ENCODE assay signal across 18 mouse cellular contexts in the genomic region with DNA sequence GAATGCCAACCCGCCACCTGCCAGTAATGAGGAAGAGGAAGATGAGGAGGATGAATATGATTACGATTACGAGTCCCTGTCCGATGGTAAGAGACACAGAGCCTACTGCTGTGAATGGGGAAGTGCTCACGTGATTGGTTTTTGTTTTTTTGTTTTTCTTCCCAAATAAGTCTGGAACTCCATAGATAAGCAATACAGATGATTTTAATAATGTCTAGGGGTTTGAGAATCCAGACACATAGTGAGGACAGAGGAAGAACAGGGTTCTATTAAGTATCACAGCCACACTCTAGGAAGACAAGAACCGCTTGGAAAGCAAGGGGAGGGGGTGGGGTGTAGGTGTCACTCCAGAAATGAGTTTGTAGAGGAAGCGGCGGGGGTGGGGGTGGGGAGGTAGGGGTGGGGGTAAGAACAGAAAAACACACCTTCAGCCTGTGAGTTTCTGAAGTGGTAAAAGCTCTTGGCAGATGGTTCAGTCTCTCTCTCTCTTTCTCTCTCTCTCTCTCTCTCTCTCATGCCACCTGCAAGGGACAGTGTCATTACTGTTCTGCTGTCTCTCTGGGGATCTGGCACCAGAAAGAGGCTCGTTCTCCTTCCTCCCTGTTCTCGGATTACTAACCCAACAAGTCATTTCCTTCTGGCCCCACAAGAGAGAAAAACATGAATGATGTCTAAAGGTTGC.
DNase-seq lines count a peak whose midpoint lies in the region; ATAC-seq and TF ChIP-seq lines count a peak whose summit lies in the region.
"Had no signal": no experiment of that assay in that cellular context is flagged by ENCODE, and none has a peak within 500 bp of the region (broad histone marks: within the 10 kb centered on the region; RNA-seq: fewer than 3 reads in every experiment).

No protein-coding gene starts in this region.

- WGBS in kidney, embryonic 15.5 days = 54% methylated on average over 10 of the region's 10 CpGs
- WGBS in limb, embryonic 10.5 days = 68% methylated on average over 10 of the region's 10 CpGs
- 41% methylated on average over 10 of the region's 10 CpGs for WGBS in liver, embryonic 12.5 days (ENCODE audit: insufficient replicate concordance)

- no peak for TF ChIP-seq POLR2A in CH12.LX (IDR thresholded peaks at IDR 0.05; ENCODE audit: low read depth, low read length)

- H3K36me3 ChIP-seq in kidney, embryonic 15.5 days = no peaks in the 10 kb centered on the region
- peaks cover 0 to 3% of the 10 kb centered on the region in 2 experiments for H3K36me3 ChIP-seq in CH12.LX (replicated peaks in 1 of 2; ENCODE audit: control insufficient read depth in 1 of 2, insufficient read depth in 1 of 2, low read length in 1 of 2)
- no peaks in the 10 kb centered on the region for H3K36me3 ChIP-seq in limb, embryonic 10.5 days
- H3K36me3 ChIP-seq in liver, embryonic 12.5 days = no peaks in the 10 kb centered on the region
- H3K36me3 ChIP-seq: forebrain, embryonic 10.5 days; G1E; hindbrain, embryonic 13.5 days; neural tube, embryonic 13.5 days had no signal

- no peak overlapping the region for H3K27ac ChIP-seq in kidney, embryonic 15.5 days
- H3K27ac ChIP-seq in CH12.LX (ENCODE audit: insufficient read depth, low read depth) = peak overlapping the region; percentile 29
- peak overlapping the region; percentile 58; the same call in 1 of the 2 replicates for H3K27ac ChIP-seq in limb, embryonic 10.5 days
- no peak overlapping the region for H3K27ac ChIP-seq in liver, embryonic 12.5 days
- H3K27ac ChIP-seq: forebrain, embryonic 10.5 days; hindbrain, embryonic 13.5 days; neural tube, embryonic 13.5 days had no signal

- DNase-seq in kidney, adult 9 months = no peak
- DNase-seq in CH12.LX (ENCODE audit: extremely low read depth) = peak; percentile 73
- DNase-seq in embryo, embryonic 11 days = peak; percentile 17
- DNase-seq in limb, embryonic 10.5 days (ENCODE audit: low spot score) = no peak
- no peak for DNase-seq in left cerebral cortex, postnatal 25 days (ENCODE audit: low spot score in 2 of 2)
- DNase-seq in cerebellum, adult 9-10 months = no peak
- DNase-seq: adrenal gland, postnatal 36 days; cerebellum, adult 18-20 months; kidney, adult 18-20 months; lung, adult 18-20 months; midbrain, embryonic 14.5 days had no signal

- in situ Hi-C loops in CH12.LX (cut with MboI; ENCODE audit: low pct_ligation_motif_present, low pct_unique_long_range_greater_than_20kb, low sequenced_read_pairs) = no loop called here

- intact Hi-C loops in left cerebral cortex, postnatal 25 days (cut with DNase I) = no loop called here

- dilution Hi-C loops in CH12.LX (cut with MboI; ENCODE audit: extremely low pct_ligation_motif_present, extremely low pct_unique_long_range_greater_than_20kb, low sequenced_read_pairs) = no loop called here

- H3K79me2 ChIP-seq in CH12.LX (replicated peaks; ENCODE audit: control insufficient read depth, extremely low read depth, insufficient read depth, poor library complexity, severe bottlenecking) = no peaks in the 10 kb centered on the region

- no peak for TF ChIP-seq CTCF in CH12.LX (conservative IDR thresholded peaks at IDR 0.05 in 1 of 2, IDR thresholded peaks at IDR 0.05 in 1 of 2; ENCODE audit: low read depth in 2 of 2, low read length in 2 of 2)

- no peak overlapping the region for H3K4me2 ChIP-seq in kidney, embryonic 15.5 days
- peak overlapping the region; percentile 96 for H3K4me2 ChIP-seq in CH12.LX (ENCODE audit: insufficient read depth, low read depth, poor library complexity, severe bottlenecking)
- H3K4me2 ChIP-seq in liver, embryonic 12.5 days = no peak overlapping the region
- H3K4me2 ChIP-seq: hindbrain, embryonic 13.5 days; neural tube, embryonic 13.5 days had no signal

- H3K27me3 ChIP-seq in kidney, embryonic 15.5 days = no peaks in the 10 kb centered on the region
- H3K27me3 ChIP-seq in CH12.LX (replicated peaks) = no peaks in the 10 kb centered on the region
- no peaks in the 10 kb centered on the region for H3K27me3 ChIP-seq in limb, embryonic 10.5 days (ENCODE audit: low read depth, poor library complexity, severe bottlenecking)
- H3K27me3 ChIP-seq in liver, embryonic 12.5 days (replicated peaks) = no peaks in the 10 kb centered on the region
- H3K27me3 ChIP-seq: hindbrain, embryonic 13.5 days; neural tube, embryonic 13.5 days had no signal

- 0 out of 2 replicates have a peak, but pooled peaks have one; percentile 33 for ATAC-seq in kidney, embryonic 15.5 days (replicated peaks; ENCODE audit: low FRiP score)
- no peak for ATAC-seq in liver, embryonic 12.5 days

- peak; percentile 77 for TF ChIP-seq EP300 in CH12.LX (IDR thresholded peaks at IDR 0.05; ENCODE audit: low read length)

- H3K4me1 ChIP-seq in kidney, embryonic 15.5 days = 0 out of 2 replicates have a peak, but pooled peaks cover 8% of the 10 kb centered on the region
- peaks cover 18 to 32% of the 10 kb centered on the region in 2 experiments for H3K4me1 ChIP-seq in CH12.LX (ENCODE audit: control insufficient read depth in 1 of 2, insufficient read depth in 2 of 2)
- H3K4me1 ChIP-seq in limb, embryonic 10.5 days = peaks cover 34% of the 10 kb centered on the region
- no peaks in the 10 kb centered on the region for H3K4me1 ChIP-seq in liver, embryonic 12.5 days
- H3K4me1 ChIP-seq: hindbrain, embryonic 13.5 days; megakaryocyte, embryonic 14.5 days; neural tube, embryonic 13.5 days had no signal

- H3K4me3 ChIP-seq in kidney, embryonic 15.5 days (replicated peaks) = no peak overlapping the region
- no peak overlapping the region for H3K4me3 ChIP-seq in CH12.LX (replicated peaks in 1 of 3; ENCODE audit: low read depth in 2 of 3, low read length in 2 of 3, poor library complexity in 1 of 3)
- no peak overlapping the region for H3K4me3 ChIP-seq in limb, embryonic 10.5 days
- H3K4me3 ChIP-seq in liver, embryonic 12.5 days = no peak overlapping the region
- H3K4me3 ChIP-seq: forebrain, embryonic 10.5 days; hindbrain, embryonic 13.5 days; megakaryocyte, embryonic 14.5 days; neural tube, embryonic 13.5 days had no signal

- no peak; the same call in 1 of the 2 replicates for TF ChIP-seq RAD21 in CH12.LX (IDR thresholded peaks at IDR 0.05; ENCODE audit: low read depth, low read length)

- H3K9ac ChIP-seq in kidney, embryonic 15.5 days = no peak overlapping the region
- peak overlapping the region; percentile 40 for H3K9ac ChIP-seq in CH12.LX (ENCODE audit: insufficient read depth, low read depth)
- H3K9ac ChIP-seq in liver, embryonic 12.5 days = no peak overlapping the region
- H3K9ac ChIP-seq: hindbrain, embryonic 13.5 days; neural tube, embryonic 13.5 days had no signal

- no peaks in the 10 kb centered on the region for H3K9me3 ChIP-seq in kidney, embryonic 15.5 days (replicated peaks)
- H3K9me3 ChIP-seq in CH12.LX (replicated peaks; ENCODE audit: low read length) = no peaks in the 10 kb centered on the region
- no peaks in the 10 kb centered on the region for H3K9me3 ChIP-seq in limb, embryonic 10.5 days (replicated peaks)
- H3K9me3 ChIP-seq in liver, embryonic 12.5 days (replicated peaks) = no peaks in the 10 kb centered on the region
- H3K9me3 ChIP-seq: forebrain, embryonic 10.5 days; G1E; hindbrain, embryonic 13.5 days; megakaryocyte, embryonic 14.5 days; neural tube, embryonic 13.5 days had no signal

TF ChIP-seq in CH12.LX, 34 proteins besides CTCF, POLR2A, EP300 and RAD21 (continues in another document):
- TF ChIP-seq MAFK (IDR thresholded peaks at IDR 0.05; ENCODE audit: insufficient replicate concordance, low read length) (0 out of 2 replicates have a peak, but pooled peaks have one; percentile 11), CHD2 (IDR thresholded peaks at IDR 0.05; ENCODE audit: low read length) (no peak; the same call in 1 of the 2 replicates), ZNF384 (IDR thresholded peaks at IDR 0.05; ENCODE audit: low read depth, low read length) (no peak), ZKSCAN1 (IDR thresholded peaks at IDR 0.05; ENCODE audit: borderline replicate concordance, low read depth, low read length) (no peak), JUN (IDR thresholded peaks at IDR 0.05; ENCODE audit: insufficient read depth, low read depth, low read length) (peak; percentile 42; the same call in 1 of the 2 replicates), MEF2A (IDR thresholded peaks at IDR 0.05; ENCODE audit: borderline replicate concordance, low read depth, low read length) (peak; percentile 36; the same call in 1 of the 2 replicates), MAX (IDR thresholded peaks at IDR 0.05; ENCODE audit: low read length) (peak; percentile 41; the same call in 1 of the 2 replicates), USF1 (IDR thresholded peaks at IDR 0.05; ENCODE audit: low read depth, low read length) (peak; percentile 41; the same call in 1 of the 2 replicates), USF2 (conservative IDR thresholded peaks at IDR 0.05; ENCODE audit: low read depth, low read length) (no peak), ZC3H11A (IDR thresholded peaks at IDR 0.05; ENCODE audit: low read depth, low read length) (no peak), ETS1 (conservative IDR thresholded peaks at IDR 0.05; ENCODE audit: low read depth, low read length) (no peak; the same call in 1 of the 2 replicates), GABPA (IDR thresholded peaks at IDR 0.05; ENCODE audit: insufficient replicate concordance, low read depth, low read length) (no peak), E2F4 (IDR thresholded peaks at IDR 0.05; ENCODE audit: insufficient replicate concordance, low read depth, low read length) (no peak), BHLHE40 (IDR thresholded peaks at IDR 0.05; ENCODE audit: low read depth, low read length) (peak; percentile 95), ZMIZ1 (IDR thresholded peaks at IDR 0.05; ENCODE audit: low read depth, low read length) (no peak), MXI1 (IDR thresholded peaks at IDR 0.05; ENCODE audit: low read depth, low read length) (no peak), ELF1 (IDR thresholded peaks at IDR 0.05; ENCODE audit: low read depth, low read length) (0 out of 2 replicates have a peak, but pooled peaks have one; percentile 5), NELFE (IDR thresholded peaks at IDR 0.05; ENCODE audit: low read depth, low read length) (no peak), UBTF (IDR thresholded peaks at IDR 0.05; ENCODE audit: low read depth, low read length) (no peak), IRF4 (IDR thresholded peaks at IDR 0.05; ENCODE audit: low read depth, low read length) (peak; percentile 73), MAZ (IDR thresholded peaks at IDR 0.05; ENCODE audit: low read depth, low read length) (peak; percentile 34; the same call in 1 of the 2 replicates), TCF12 (IDR thresholded peaks at IDR 0.05; ENCODE audit: low read depth, low read length) (peak; percentile 58), HCFC1 (IDR thresholded peaks at IDR 0.05; ENCODE audit: low read depth, low read length) (no peak), TBP (conservative IDR thresholded peaks at IDR 0.05; ENCODE audit: low read depth, low read length) (no peak), RCOR1 (conservative IDR thresholded peaks at IDR 0.05; ENCODE audit: low read depth, low read length) (0 out of 2 replicates have a peak, but pooled peaks have one; percentile 34), PAX5 (IDR thresholded peaks at IDR 0.05; ENCODE audit: low read length) (no peak), SMC3 (IDR thresholded peaks at IDR 0.05; ENCODE audit: low read depth, low read length) (no peak)

Comparison
In these comparisons a context has a peak if more than half of its experiments do, and no peak if none do; other contexts are left out.
1. H3K27ac ChIP-seq: peak in CH12.LX (single experiment) and limb, embryonic 10.5 days (single experiment); none in kidney, embryonic 15.5 days (single experiment) and liver, embryonic 12.5 days (single experiment).
2. DNase-seq: peak in CH12.LX (single experiment) and embryo, embryonic 11 days (single experiment); none in kidney, adult 9 months (single experiment), limb, embryonic 10.5 days (single experiment), left cerebral cortex, postnatal 25 days (0 of 2) and cerebellum, adult 9-10 months (single experiment).